Mouse (Mus musculus): ENCODE data around the gene Mapkap1. TPM values are rescaled to one million over a fixed set of nuclear protein-coding genes. Genes with fewer than 3 reads are reported as not detected.
A peak's percentile ranks its signal among the peaks of the same experiment; 100 is the strongest.

The Mapkap1 gene
- polyA plus RNA-seq, 2 experiments = 61.1 to 110 TPM

DNA sequence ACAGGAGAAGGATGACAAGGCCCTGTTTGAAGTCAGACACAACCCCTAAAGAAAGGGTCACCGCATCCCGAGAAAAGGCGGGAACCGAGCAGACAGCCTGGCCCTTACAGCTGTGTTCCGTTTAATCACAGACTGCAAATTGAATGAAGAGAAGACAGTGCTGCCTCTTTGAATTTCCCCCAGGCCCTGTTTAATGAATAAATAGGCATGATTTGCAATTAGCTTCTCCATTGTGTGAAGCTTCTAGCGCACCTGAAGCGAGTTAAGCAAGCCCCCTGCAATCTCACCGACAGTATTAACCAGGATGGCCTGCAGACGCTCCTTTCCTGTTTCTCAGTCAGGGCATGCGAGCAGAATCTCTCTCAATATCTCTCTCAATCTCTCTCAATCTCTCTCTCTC is 261.2 kb downstream of the Mapkap1 start:
- no peak for TF ChIP-seq POLR2A (IDR thresholded peaks at IDR 0.05; ENCODE audit: borderline replicate concordance, extremely low read depth, insufficient read depth, insufficient read length)
- no peak for DNase-seq (ENCODE audit: low spot score)
- Histone ChIP-seq H3K9ac (ENCODE audit: low read depth, low read length, severe bottlenecking) (no peak overlapping the region), H3K27ac (replicated peaks; ENCODE audit: low read depth, low read length) (no peak overlapping the region), H3K4me2 (replicated peaks; ENCODE audit: low read depth, low read length, severe bottlenecking) (no peak overlapping the region), H3K9me3 (ENCODE audit: control insufficient read depth, low read length) (no peaks in the 10 kb centered on the region), H3K27me3 (ENCODE audit: control insufficient read depth, insufficient read depth, low read length) (no peaks in the 10 kb centered on the region), H3K4me3 (replicated peaks; ENCODE audit: low read length) (no peak overlapping the region), H3K4me1 (ENCODE audit: control insufficient read depth, insufficient read depth, low read length) (0 out of 2 replicates have a peak, but pooled peaks cover 5% of the 10 kb centered on the region), H3K36me3 (ENCODE audit: control insufficient read depth, insufficient read depth, low read length) (no peaks in the 10 kb centered on the region)
- ATAC-seq (ENCODE audit: low FRiP score, low read depth) = no peak
- 39% methylated on average over 10 of the region's 10 CpGs for WGBS

DNA sequence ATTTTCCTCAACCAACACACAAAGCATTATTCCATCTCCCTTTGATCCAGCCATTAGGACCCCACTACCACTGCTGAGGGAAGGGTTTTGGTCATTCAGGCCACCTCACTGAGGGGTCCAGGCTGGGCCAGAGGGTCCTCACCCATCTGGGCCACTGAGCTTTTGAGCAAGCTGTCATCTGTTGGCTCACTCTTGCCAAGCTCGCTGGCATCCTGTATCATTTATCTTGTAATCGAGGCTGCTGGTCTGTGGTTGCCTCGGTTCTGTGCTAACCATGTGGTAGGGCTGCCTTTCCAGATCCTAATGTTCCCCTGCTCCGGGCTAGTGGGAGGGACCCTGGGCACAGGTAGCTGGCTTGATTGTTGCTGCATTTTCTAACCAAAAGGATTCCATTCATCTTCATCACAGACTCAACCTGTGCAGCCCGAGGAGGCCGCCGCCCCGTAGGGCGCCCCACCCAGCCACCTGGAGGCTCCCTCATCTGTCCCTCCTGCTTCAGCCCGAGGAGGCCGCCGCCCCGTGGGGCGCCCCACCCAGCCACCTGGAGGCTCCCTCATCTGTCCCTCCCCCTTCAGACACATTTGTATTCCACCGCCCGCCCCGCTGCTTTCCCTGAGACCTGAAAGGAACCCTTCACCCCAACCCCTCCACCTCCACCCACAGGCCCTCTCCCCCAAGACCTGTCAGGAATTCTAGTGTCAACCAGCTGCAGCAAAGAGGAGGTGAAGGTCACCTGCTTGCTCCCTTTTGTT is 262.0 kb downstream of the Mapkap1 start:
- no peaks in the 10 kb centered on the region for H3K27me3 ChIP-seq (ENCODE audit: control insufficient read depth, insufficient read depth, low read length)
- DNase-seq (ENCODE audit: low spot score) (no peak), ATAC-seq (ENCODE audit: low FRiP score, low read depth) (no peak)
- 0 out of 2 replicates have a peak, but pooled peaks cover 5% of the 10 kb centered on the region for H3K4me1 ChIP-seq (ENCODE audit: control insufficient read depth, insufficient read depth, low read length)
- H3K4me2 ChIP-seq (replicated peaks; ENCODE audit: low read depth, low read length, severe bottlenecking) = no peak overlapping the region
- TF ChIP-seq POLR2A (IDR thresholded peaks at IDR 0.05; ENCODE audit: borderline replicate concordance, extremely low read depth, insufficient read depth, insufficient read length) = no peak
- H3K36me3 ChIP-seq (ENCODE audit: control insufficient read depth, insufficient read depth, low read length) = 0 out of 2 replicates have a peak, but pooled peaks cover 3% of the 10 kb centered on the region
- H3K9ac ChIP-seq (ENCODE audit: low read depth, low read length, severe bottlenecking) = no peak overlapping the region
- 38% methylated on average over 16 of the region's 17 CpGs for WGBS
- no peaks in the 10 kb centered on the region for H3K9me3 ChIP-seq (ENCODE audit: control insufficient read depth, low read length)
- H3K4me3 ChIP-seq (replicated peaks; ENCODE audit: low read length) = no peak overlapping the region
- H3K27ac ChIP-seq (replicated peaks; ENCODE audit: low read depth, low read length) = no peak overlapping the region

- DNase-seq (ENCODE audit: low spot score) (no peak), ATAC-seq (ENCODE audit: low FRiP score, low read depth) (no peak)
- TF ChIP-seq POLR2A (IDR thresholded peaks at IDR 0.05; ENCODE audit: borderline replicate concordance, extremely low read depth, insufficient read depth, insufficient read length) = no peak
- no peak overlapping the region for H3K4me3 ChIP-seq (replicated peaks; ENCODE audit: low read length)
- 56% methylated on average over 8 of the region's 8 CpGs for WGBS
- no peak overlapping the region for H3K4me2 ChIP-seq (replicated peaks; ENCODE audit: low read depth, low read length, severe bottlenecking)
- no peaks in the 10 kb centered on the region for H3K27me3 ChIP-seq (ENCODE audit: control insufficient read depth, insufficient read depth, low read length)
- H3K9ac ChIP-seq (ENCODE audit: low read depth, low read length, severe bottlenecking) = no peak overlapping the region
- no peak overlapping the region for H3K27ac ChIP-seq (replicated peaks; ENCODE audit: low read depth, low read length)
- H3K36me3 ChIP-seq (ENCODE audit: control insufficient read depth, insufficient read depth, low read length) = 0 out of 2 replicates have a peak, but pooled peaks cover 6% of the 10 kb centered on the region
- H3K9me3 ChIP-seq (ENCODE audit: control insufficient read depth, low read length) = no peaks in the 10 kb centered on the region
- H3K4me1 ChIP-seq (ENCODE audit: control insufficient read depth, insufficient read depth, low read length) = 0 out of 2 replicates have a peak, but pooled peaks cover 5% of the 10 kb centered on the region
Measured at GRCm38 (mm10) chr2:34669203-34669746, 262.7 kb downstream of the Mapkap1 start.

- Histone ChIP-seq H3K4me2 (replicated peaks; ENCODE audit: low read depth, low read length, severe bottlenecking) (no peak overlapping the region), H3K36me3 (ENCODE audit: control insufficient read depth, insufficient read depth, low read length) (peaks cover 15% of the 10 kb centered on the region), H3K9ac (ENCODE audit: low read depth, low read length, severe bottlenecking) (no peak overlapping the region), H3K9me3 (ENCODE audit: control insufficient read depth, low read length) (no peaks in the 10 kb centered on the region), H3K27ac (replicated peaks; ENCODE audit: low read depth, low read length) (no peak overlapping the region), H3K27me3 (ENCODE audit: control insufficient read depth, insufficient read depth, low read length) (no peaks in the 10 kb centered on the region), H3K4me1 (ENCODE audit: control insufficient read depth, insufficient read depth, low read length) (0 out of 2 replicates have a peak, but pooled peaks cover 5% of the 10 kb centered on the region), H3K4me3 (replicated peaks; ENCODE audit: low read length) (no peak overlapping the region)
- ATAC-seq (ENCODE audit: low FRiP score, low read depth) (no peak), DNase-seq (ENCODE audit: low spot score) (no peak)
- TF ChIP-seq POLR2A (IDR thresholded peaks at IDR 0.05; ENCODE audit: borderline replicate concordance, extremely low read depth, insufficient read depth, insufficient read length) = no peak
- WGBS = 81% methylated on average over 6 of the region's 6 CpGs
Measured at GRCm38 (mm10) chr2:34670470-34670869, 263.9 kb downstream of the Mapkap1 start.

DNA sequence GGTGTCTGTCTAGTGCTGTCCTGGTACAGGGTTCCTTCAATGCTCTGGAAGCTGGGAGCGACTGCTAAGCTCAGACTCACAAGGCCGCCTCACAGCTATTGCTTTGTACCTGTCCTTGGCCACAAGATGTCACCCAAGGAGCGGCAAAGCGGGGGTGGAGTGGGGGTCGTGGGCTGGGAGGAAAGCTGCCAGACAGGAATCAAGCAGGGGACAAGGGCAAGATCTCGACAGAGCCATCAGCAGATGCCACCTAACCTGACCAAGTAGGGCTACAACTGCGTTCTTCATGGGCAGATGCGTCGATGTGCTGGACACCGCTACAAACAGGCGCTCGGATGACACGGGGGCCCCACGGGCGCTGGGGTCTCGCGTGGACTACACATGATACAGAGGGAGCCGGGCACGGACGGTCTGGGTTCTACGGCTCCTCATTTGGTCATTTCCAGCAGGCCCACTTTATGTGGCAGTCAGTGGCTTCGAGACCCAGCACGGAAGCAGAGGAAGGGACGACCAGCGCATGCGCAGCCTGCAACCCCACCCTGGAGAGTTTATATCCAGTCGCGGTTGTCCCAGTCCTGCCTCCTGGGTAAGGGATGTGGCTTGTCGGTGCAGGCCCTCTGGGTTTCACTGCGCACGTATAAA is 264.9 kb downstream of the Mapkap1 start:
- Histone ChIP-seq H3K4me1 (ENCODE audit: control insufficient read depth, insufficient read depth, low read length) (0 out of 2 replicates have a peak, but pooled peaks cover 5% of the 10 kb centered on the region), H3K27ac (replicated peaks; ENCODE audit: low read depth, low read length) (no peak overlapping the region), H3K4me3 (replicated peaks; ENCODE audit: low read length) (peak overlapping the region; percentile 44), H3K9me3 (ENCODE audit: control insufficient read depth, low read length) (no peaks in the 10 kb centered on the region), H3K27me3 (ENCODE audit: control insufficient read depth, insufficient read depth, low read length) (no peaks in the 10 kb centered on the region), H3K36me3 (ENCODE audit: control insufficient read depth, insufficient read depth, low read length) (peaks cover 25% of the 10 kb centered on the region), H3K4me2 (replicated peaks; ENCODE audit: low read depth, low read length, severe bottlenecking) (peak overlapping the region; percentile 70), H3K9ac (ENCODE audit: low read depth, low read length, severe bottlenecking) (peak overlapping the region; percentile 60)
- ATAC-seq (ENCODE audit: low FRiP score, low read depth) = peak; percentile 58
- 33% methylated on average over 31 of the region's 31 CpGs for WGBS
- peak; percentile 72 for DNase-seq (ENCODE audit: low spot score)
- TF ChIP-seq POLR2A (IDR thresholded peaks at IDR 0.05; ENCODE audit: borderline replicate concordance, extremely low read depth, insufficient read depth, insufficient read length) = no peak
